Mouse (Mus musculus) MN1 (cell line): ENCODE measurements around the gene Fryl.

ENCODE experiments used
- DNase-seq: peaks from one replicate; pipeline ENCODE4 v3.0.0-alpha.2; 2016; ENCODE audit warnings: low spot score

The Fryl gene

GRCm38 (mm10) chr5:73256352-73257065 lies at the start of gene Fryl:
Gene Fryl, minus strand, starts transcription at chr5:73256619.
- peak; percentile 96 for DNase-seq

- no peak for DNase-seq
Measured at GRCm38 (mm10) chr5:73304507-73304906, 48.1 kb upstream of the Fryl start.

- no peak for DNase-seq
Measured at GRCm38 (mm10) chr5:73301601-73302307, 45.3 kb upstream of the Fryl start.

GRCm38 (mm10) chr5:73295916-73296315 lies 39.5 kb upstream of the Fryl start:
- no peak for DNase-seq

- DNase-seq, result no peak
Measured at GRCm38 (mm10) chr5:73295016-73295415, 38.6 kb upstream of the Fryl start.

GRCm38 (mm10) chr5:73293458-73293827 lies 37.0 kb upstream of the Fryl start:
- no peak for DNase-seq

- DNase-seq, result peak; percentile 96
Measured at GRCm38 (mm10) chr5:73292502-73293457, 36.4 kb upstream of the Fryl start, which contains the start of gene Ociad1. Gene Ociad1, plus strand, starts transcription at chr5:73292784.

- no peak for DNase-seq
Measured at GRCm38 (mm10) chr5:73289900-73290299, 33.5 kb upstream of the Fryl start.

GRCm38 (mm10) chr5:73286603-73287002 lies 30.2 kb upstream of the Fryl start:
- no peak for DNase-seq

GRCm38 (mm10) chr5:73285470-73285978 lies 29.1 kb upstream of the Fryl start:
- DNase-seq, result no peak

- no peak for DNase-seq
Measured at GRCm38 (mm10) chr5:73284046-73284445, 27.6 kb upstream of the Fryl start.

GRCm38 (mm10) chr5:73280567-73280850 lies 24.1 kb upstream of the Fryl start:
- no peak for DNase-seq

GRCm38 (mm10) chr5:73279732-73280566 lies 23.5 kb upstream of the Fryl start:
- no peak for DNase-seq

- no peak for DNase-seq
Measured at GRCm38 (mm10) chr5:73279190-73279589, 22.8 kb upstream of the Fryl start.

- DNase-seq, result no peak
Measured at GRCm38 (mm10) chr5:73274941-73275340, 18.5 kb upstream of the Fryl start.

- no peak for DNase-seq
Measured at GRCm38 (mm10) chr5:73273171-73273570, 16.8 kb upstream of the Fryl start.

- no peak for DNase-seq
Measured at GRCm38 (mm10) chr5:73270612-73271011, 14.2 kb upstream of the Fryl start.

- DNase-seq, result no peak
Measured at GRCm38 (mm10) chr5:73268636-73269213, 12.3 kb upstream of the Fryl start.

- no peak for DNase-seq
Measured at GRCm38 (mm10) chr5:73265460-73265859, 9.0 kb upstream of the Fryl start.

- DNase-seq, result no peak
Measured at GRCm38 (mm10) chr5:73264122-73264521, 7.7 kb upstream of the Fryl start.

- DNase-seq, result no peak
Measured at GRCm38 (mm10) chr5:73257723-73258122, 1.3 kb upstream of the Fryl start.
